Mouse (Mus musculus) ES-Bruce4 (cell line): ENCODE data around the gene Spdl1.

Source experiments
- CTCF ChIP-seq: IDR thresholded peaks from one replicate; pipeline ENCODE4 v1.8.1; 2011; ENCODE audit warnings: low read depth, low read length
- POLR2A ChIP-seq: IDR thresholded peaks from one replicate; pipeline ENCODE4 v1.8.1; 2011; ENCODE audit warnings: low read length; ENCODE audit not compliant: insufficient read depth

- TF ChIP-seq CTCF, result no peak
- TF ChIP-seq POLR2A, result no peak
Measured at GRCm38 (mm10) chr11:34879678-34880077, 46.2 kb upstream of the Spdl1 start.
